Mouse (Mus musculus) telencephalon, adult 2 months (tissue): Measurements from ENCODE around the gene Fam32a.

Experiments
- DNase-seq: peaks from one replicate; pipeline ENCODE4 v3.0.0-alpha.2; 2011; ENCODE audit warnings: low read depth, low spot score

Fam32a gene

GRCm38 (mm10) chr8:72219541-72220363 lies at the start of gene Fam32a:
Gene Fam32a (plus strand): TSS chr8:72219730.
- peak; percentile 97 for DNase-seq

- peak; percentile 28 for DNase-seq
Observed at GRCm38 (mm10) chr8:72177346-72177925, 42.1 kb upstream of the Fam32a start.

GRCm38 (mm10) chr8:72183554-72184202 lies 35.9 kb upstream of the Fam32a start:
- no peak for DNase-seq

- DNase-seq: no peak
Observed at GRCm38 (mm10) chr8:72187793-72188331, 31.7 kb upstream of the Fam32a start.

- no peak for DNase-seq
Observed at GRCm38 (mm10) chr8:72189417-72190214, 29.9 kb upstream of the Fam32a start, which contains the start of gene Hsh2d. Gene Hsh2d (plus strand): TSS chr8:72189638.

GRCm38 (mm10) chr8:72190215-72190539 lies 29.4 kb upstream of the Fam32a start:
- no peak for DNase-seq

GRCm38 (mm10) chr8:72192065-72192464 lies 27.5 kb upstream of the Fam32a start:
- DNase-seq: no peak

GRCm38 (mm10) chr8:72197997-72198396 lies 21.5 kb upstream of the Fam32a start:
- no peak for DNase-seq

GRCm38 (mm10) chr8:72208582-72208981 lies 10.9 kb upstream of the Fam32a start:
- no peak for DNase-seq

GRCm38 (mm10) chr8:72210222-72210621 lies 9.3 kb upstream of the Fam32a start:
- no peak for DNase-seq

- DNase-seq: no peak
Observed at GRCm38 (mm10) chr8:72210710-72211109, 8.8 kb upstream of the Fam32a start.

- no peak for DNase-seq
Observed at GRCm38 (mm10) chr8:72211846-72212245, 7.7 kb upstream of the Fam32a start.

GRCm38 (mm10) chr8:72212751-72213150 lies 6.8 kb upstream of the Fam32a start, which contains the start of gene Cib3:
Gene Cib3 (minus strand): TSS chr8:72212837.
- no peak for DNase-seq

- no peak for DNase-seq
Observed at GRCm38 (mm10) chr8:72213536-72213935, 6.0 kb upstream of the Fam32a start, which contains the start of gene Gm11034. Gene Gm11034 (minus strand): TSS chr8:72213636.

- DNase-seq: no peak
Observed at GRCm38 (mm10) chr8:72215060-72215459, 4.5 kb upstream of the Fam32a start.

GRCm38 (mm10) chr8:72215871-72216270 lies 3.7 kb upstream of the Fam32a start:
- DNase-seq: no peak

GRCm38 (mm10) chr8:72218781-72219540 lies 569 bp upstream of the Fam32a start:
- no peak for DNase-seq

- DNase-seq: no peak
Observed at GRCm38 (mm10) chr8:72220758-72221157, 1.2 kb downstream of the Fam32a start.

- no peak for DNase-seq
Observed at GRCm38 (mm10) chr8:72222656-72223055, 3.1 kb downstream of the Fam32a start.

- peak; percentile 99 for DNase-seq
Observed at GRCm38 (mm10) chr8:72239499-72240402, 20.2 kb downstream of the Fam32a start, which contains the start of gene Ap1m1. Gene Ap1m1 (plus strand): TSS chr8:72240018.
